Mouse (Mus musculus) embryonic facial prominence, embryonic 10.5 days (tissue): ENCODE measurements around the gene Eef1e1. TPM values are rescaled to one million over a fixed set of nuclear protein-coding genes. Genes with fewer than 3 reads are reported as not detected.

Experiments
- DNase-seq: peaks from one replicate; pipeline ENCODE4 v3.0.0-alpha.2; 2017; ENCODE audit warnings: low spot score
- H3K27ac ChIP-seq: fragments of 300-500 bp; sonication (generic); replicated peaks from 2 replicates; pipeline ENCODE4 v1.5.1; 2016; ENCODE audit warnings: mild to moderate bottlenecking
- H3K27me3 ChIP-seq: fragments of 300-500 bp; sonication (generic); replicated peaks from 2 replicates; pipeline ENCODE4 v1.6.1; 2016; ENCODE audit warnings: low read depth, mild to moderate bottlenecking; ENCODE audit not compliant: poor library complexity, severe bottlenecking
- H3K36me3 ChIP-seq: fragments of 300-500 bp; sonication (generic); replicated peaks from 2 replicates; pipeline ENCODE4 v1.6.1; 2016; ENCODE audit warnings: mild to moderate bottlenecking, moderate library complexity
- H3K4me1 ChIP-seq: fragments of 300-500 bp; sonication (generic); 2 replicates; pipeline ENCODE4 v1.6.1; 2016
- H3K4me3 ChIP-seq: fragments of 300-500 bp; sonication (generic); 2 replicates; pipeline ENCODE4 v1.5.1; 2016; ENCODE audit warnings: mild to moderate bottlenecking, moderate library complexity
- H3K9me3 ChIP-seq: fragments of 300-500 bp; sonication (generic); 2 replicates; pipeline ENCODE4 v1.6.1; 2016; ENCODE audit warnings: mild to moderate bottlenecking
- WGBS: fragments of 180-500 bp; shearing (Covaris S2); methylation state at CpG from one replicate; pipeline ENCODE4 v1.1.7; 2016; 5-methylcytosine and 5-hydroxymethylcytosine counted together
- polyA plus RNA-seq: library from polyadenylated mRNA; unstranded; fragments of >200 nt; fragmentation: Nextera tagmentation; extraction: Ambion mirVana; gene quantifications from 2 replicates; pipeline ENCODE4 v1.2.1, GENCODE M21; 2016

Gene Eef1e1
- polyA plus RNA-seq, 1 experiment from 2014 or later: 65.0 TPM

GRCm38 (mm10) chr13:38616887-38617286 is 42.0 kb downstream of the Eef1e1 start:
- Histone ChIP-seq H3K27ac (no peak overlapping the region), H3K9me3 (no peaks in the 10 kb centered on the region), H3K36me3 (peaks cover 36% of the 10 kb centered on the region), H3K4me1 (peaks cover 10% of the 10 kb centered on the region; the same call in 1 of the 2 replicates), H3K27me3 (no peaks in the 10 kb centered on the region), H3K4me3 (no peak overlapping the region)
- no peak for DNase-seq
- 88% methylated on average over 4 of the region's 4 CpGs for WGBS

- Histone ChIP-seq H3K27ac (no peak overlapping the region), H3K4me1 (peaks cover 10% of the 10 kb centered on the region; the same call in 1 of the 2 replicates), H3K4me3 (no peak overlapping the region), H3K9me3 (no peaks in the 10 kb centered on the region), H3K36me3 (peaks cover 39% of the 10 kb centered on the region), H3K27me3 (no peaks in the 10 kb centered on the region)
- 93% methylated on average over 5 of the region's 5 CpGs for WGBS
- DNase-seq: no peak
These were observed 43.2 kb downstream of the Eef1e1 start for GRCm38 (mm10) chr13:38615656-38616055.

GRCm38 (mm10) chr13:38614298-38614697 is 44.6 kb downstream of the Eef1e1 start:
- Histone ChIP-seq H3K9me3 (no peaks in the 10 kb centered on the region), H3K36me3 (peaks cover 43% of the 10 kb centered on the region), H3K27me3 (no peaks in the 10 kb centered on the region), H3K27ac (no peak overlapping the region), H3K4me1 (peaks cover 10% of the 10 kb centered on the region; the same call in 1 of the 2 replicates), H3K4me3 (no peak overlapping the region)
- no peak for DNase-seq
- 70% methylated on average over 5 of the region's 5 CpGs for WGBS

GRCm38 (mm10) chr13:38613583-38613982 is 45.3 kb downstream of the Eef1e1 start:
- H3K27ac ChIP-seq: no peak overlapping the region
- peaks cover 43% of the 10 kb centered on the region for H3K36me3 ChIP-seq
- H3K4me3 ChIP-seq: no peak overlapping the region
- no peaks in the 10 kb centered on the region for H3K27me3 ChIP-seq
- 88% methylated on average over 8 of the region's 8 CpGs for WGBS
- no peaks in the 10 kb centered on the region for H3K9me3 ChIP-seq
- DNase-seq: no peak
- peaks cover 10% of the 10 kb centered on the region; the same call in 1 of the 2 replicates for H3K4me1 ChIP-seq

GRCm38 (mm10) chr13:38612608-38613007 is 46.2 kb downstream of the Eef1e1 start:
- Histone ChIP-seq H3K4me1 (peaks cover 10% of the 10 kb centered on the region; the same call in 1 of the 2 replicates), H3K9me3 (no peaks in the 10 kb centered on the region), H3K27ac (no peak overlapping the region), H3K36me3 (peaks cover 40% of the 10 kb centered on the region), H3K4me3 (no peak overlapping the region), H3K27me3 (no peaks in the 10 kb centered on the region)
- 88% methylated on average over 9 of the region's 9 CpGs for WGBS
- DNase-seq: no peak

- H3K4me1 ChIP-seq: peaks cover 10% of the 10 kb centered on the region; the same call in 1 of the 2 replicates
- H3K4me3 ChIP-seq: no peak overlapping the region
- DNase-seq: no peak
- WGBS: 96% methylated on average over 4 of the region's 4 CpGs
- H3K36me3 ChIP-seq: peaks cover 39% of the 10 kb centered on the region
- no peaks in the 10 kb centered on the region for H3K9me3 ChIP-seq
- no peaks in the 10 kb centered on the region for H3K27me3 ChIP-seq
- no peak overlapping the region for H3K27ac ChIP-seq
These were observed 46.7 kb downstream of the Eef1e1 start for GRCm38 (mm10) chr13:38612179-38612578.

GRCm38 (mm10) chr13:38610336-38610735 is 48.5 kb downstream of the Eef1e1 start:
- Histone ChIP-seq H3K4me3 (no peak overlapping the region), H3K4me1 (peaks cover 10% of the 10 kb centered on the region; the same call in 1 of the 2 replicates), H3K27ac (no peak overlapping the region), H3K36me3 (peaks cover 31% of the 10 kb centered on the region), H3K27me3 (no peaks in the 10 kb centered on the region), H3K9me3 (no peaks in the 10 kb centered on the region)
- WGBS: 87% methylated on average over 6 of the region's 6 CpGs
- no peak for DNase-seq

- Histone ChIP-seq H3K27ac (no peak overlapping the region), H3K9me3 (no peaks in the 10 kb centered on the region), H3K4me1 (no peaks in the 10 kb centered on the region), H3K4me3 (no peak overlapping the region), H3K36me3 (peaks cover 26% of the 10 kb centered on the region), H3K27me3 (no peaks in the 10 kb centered on the region)
- no peak for DNase-seq
- 89% methylated on average over 6 of the region's 6 CpGs for WGBS
These were observed 51.7 kb downstream of the Eef1e1 start for GRCm38 (mm10) chr13:38607130-38607529.

- 90% methylated on average over 6 of the region's 6 CpGs for WGBS
- no peak overlapping the region for H3K4me3 ChIP-seq
- peaks cover 12% of the 10 kb centered on the region for H3K36me3 ChIP-seq
These were observed 53.5 kb downstream of the Eef1e1 start for GRCm38 (mm10) chr13:38605353-38605752.

GRCm38 (mm10) chr13:38602966-38603365 is 55.9 kb downstream of the Eef1e1 start:
- peaks cover 15% of the 10 kb centered on the region for H3K36me3 ChIP-seq
- WGBS: 90% methylated on average over 13 of the region's 13 CpGs
- no peaks in the 10 kb centered on the region for H3K4me1 ChIP-seq
- no peaks in the 10 kb centered on the region for H3K27me3 ChIP-seq
- H3K4me3 ChIP-seq: no peak overlapping the region
- DNase-seq: no peak
- H3K9me3 ChIP-seq: no peaks in the 10 kb centered on the region
- no peak overlapping the region for H3K27ac ChIP-seq

More at GRCm38 (mm10) chr13:38605353-38605752, 53.5 kb downstream of the Eef1e1 start:
- Histone ChIP-seq H3K4me1 (no peaks in the 10 kb centered on the region), H3K27me3 (no peaks in the 10 kb centered on the region), H3K27ac (no peak overlapping the region), H3K9me3 (no peaks in the 10 kb centered on the region)
- no peak for DNase-seq

GRCm38 (mm10) chr13:38602243-38602832 is 56.5 kb downstream of the Eef1e1 start:
- Histone ChIP-seq H3K4me1 (no peaks in the 10 kb centered on the region), H3K9me3 (no peaks in the 10 kb centered on the region), H3K27ac (no peak overlapping the region), H3K27me3 (no peaks in the 10 kb centered on the region), H3K4me3 (no peak overlapping the region), H3K36me3 (peaks cover 15% of the 10 kb centered on the region)
- no peak for DNase-seq
- 88% methylated on average over 17 of the region's 17 CpGs for WGBS

- DNase-seq: no peak
- Histone ChIP-seq H3K36me3 (peaks cover 15% of the 10 kb centered on the region), H3K9me3 (no peaks in the 10 kb centered on the region), H3K4me3 (no peak overlapping the region), H3K27me3 (no peaks in the 10 kb centered on the region), H3K4me1 (no peaks in the 10 kb centered on the region), H3K27ac (no peak overlapping the region)
- 89% methylated on average over 11 of the region's 11 CpGs for WGBS
These were observed 58.0 kb downstream of the Eef1e1 start for GRCm38 (mm10) chr13:38600811-38601210.

GRCm38 (mm10) chr13:38597076-38597475 is 61.8 kb downstream of the Eef1e1 start:
- Histone ChIP-seq H3K36me3 (0 out of 2 replicates have a peak, but pooled peaks cover 3% of the 10 kb centered on the region), H3K27me3 (no peaks in the 10 kb centered on the region), H3K27ac (no peak overlapping the region), H3K4me1 (peaks cover 8% of the 10 kb centered on the region; the same call in 1 of the 2 replicates), H3K9me3 (no peaks in the 10 kb centered on the region), H3K4me3 (no peak overlapping the region)
- WGBS: 76% methylated on average over 3 of the region's 3 CpGs
- no peak for DNase-seq
